10 mouse cellular contexts compared by ENCODE assay signal in genomic region chr7:24852557-24853232, GRCm38 (mm10). TPM values are rescaled to one million over a fixed set of nuclear protein-coding genes. Genes with fewer than 3 reads are reported as not detected.
A peak's percentile ranks its signal among the peaks of the same experiment; 100 is the strongest.
DNase-seq lines count a peak whose midpoint lies in the region; ATAC-seq and TF ChIP-seq lines count a peak whose summit lies in the region.
"Had no signal": no experiment of that assay in that cellular context is flagged by ENCODE, and none has a peak within 500 bp of the region (broad histone marks: within the 10 kb centered on the region; RNA-seq: fewer than 3 reads in every experiment).

No protein-coding gene starts in this region.

- H3K9ac ChIP-seq in kidney, embryonic 14.5 days (ENCODE audit: low read depth, low read length) = no peak overlapping the region
- no peak overlapping the region for H3K9ac ChIP-seq in embryonic facial prominence, embryonic 12.5 days
- H3K9ac ChIP-seq in neural tube, embryonic 15.5 days (replicated peaks) = no peak overlapping the region

- no peak overlapping the region for H3K4me2 ChIP-seq in kidney, embryonic 14.5 days (replicated peaks; ENCODE audit: low read depth, low read length)
- H3K4me2 ChIP-seq in embryonic facial prominence, embryonic 12.5 days (replicated peaks) = no peak overlapping the region
- H3K4me2 ChIP-seq in neural tube, embryonic 15.5 days = no peak overlapping the region

- no peaks in the 10 kb centered on the region for H3K27me3 ChIP-seq in kidney, embryonic 14.5 days (ENCODE audit: control insufficient read depth, insufficient read depth, low read length)
- no peaks in the 10 kb centered on the region for H3K27me3 ChIP-seq in G1E (ENCODE audit: insufficient read depth, low read length)
- no peaks in the 10 kb centered on the region for H3K27me3 ChIP-seq in embryonic facial prominence, embryonic 12.5 days
- H3K27me3 ChIP-seq in neural tube, embryonic 15.5 days (replicated peaks) = no peaks in the 10 kb centered on the region

- H3K36me3 ChIP-seq in kidney, embryonic 14.5 days (ENCODE audit: control insufficient read depth, insufficient read depth, low read length) = no peaks in the 10 kb centered on the region
- H3K36me3 ChIP-seq in G1E (replicated peaks) = no peaks in the 10 kb centered on the region
- no peaks in the 10 kb centered on the region for H3K36me3 ChIP-seq in embryonic facial prominence, embryonic 12.5 days
- H3K36me3 ChIP-seq in neural tube, embryonic 15.5 days = no peaks in the 10 kb centered on the region

- H3K9me3 ChIP-seq in kidney, embryonic 14.5 days (ENCODE audit: control insufficient read depth, low read length) = no peaks in the 10 kb centered on the region
- 0 out of 2 replicates have a peak, but pooled peaks cover 2% of the 10 kb centered on the region for H3K9me3 ChIP-seq in G1E (replicated peaks)
- no peaks in the 10 kb centered on the region for H3K9me3 ChIP-seq in embryonic facial prominence, embryonic 12.5 days
- H3K9me3 ChIP-seq in neural tube, embryonic 15.5 days (replicated peaks) = no peaks in the 10 kb centered on the region

- H3K4me3 ChIP-seq in kidney, embryonic 14.5 days (ENCODE audit: low read length) = no peak overlapping the region
- H3K4me3 ChIP-seq in G1E (ENCODE audit: low read depth, low read length) = peak overlapping the region; percentile 71
- no peak overlapping the region for H3K4me3 ChIP-seq in embryonic facial prominence, embryonic 12.5 days
- H3K4me3 ChIP-seq in neural tube, embryonic 15.5 days (replicated peaks) = no peak overlapping the region

- intact Hi-C loops in left cerebral cortex, postnatal 14 days (cut with DNase I) = no loop called here

- H3K4me1 ChIP-seq in kidney, embryonic 14.5 days (ENCODE audit: control insufficient read depth, insufficient read depth, low read length) = peaks cover 4% of the 10 kb centered on the region; the same call in 1 of the 2 replicates
- H3K4me1 ChIP-seq in G1E (ENCODE audit: insufficient read depth, low read depth, low read length) = peaks cover 73% of the 10 kb centered on the region
- H3K4me1 ChIP-seq in embryonic facial prominence, embryonic 12.5 days = peaks cover 13% of the 10 kb centered on the region; the same call in 1 of the 2 replicates
- no peaks in the 10 kb centered on the region for H3K4me1 ChIP-seq in neural tube, embryonic 15.5 days

- TF ChIP-seq CTCF in G1E (IDR thresholded peaks at IDR 0.05; ENCODE audit: low read depth, low read length) = no peak

- 71% methylated on average over 8 of the region's 8 CpGs for WGBS in kidney, embryonic 14.5 days
- WGBS in embryonic facial prominence, embryonic 12.5 days = 78% methylated on average over 8 of the region's 8 CpGs
- 77% methylated on average over 8 of the region's 8 CpGs for WGBS in neural tube, embryonic 15.5 days

- ATAC-seq in kidney, embryonic 14.5 days (ENCODE audit: low FRiP score, low TSS enrichment) = peak; percentile 70
- peak; percentile 88 for ATAC-seq in G1E (ENCODE audit: extremely low read depth, insufficient number of reproducible peaks, low FRiP score, poor library complexity, severe bottlenecking)
- ATAC-seq in embryonic facial prominence, embryonic 12.5 days (ENCODE audit: insufficient number of reproducible peaks, insufficient read depth, low FRiP score, low TSS enrichment) = no peak
- peak; percentile 90 for ATAC-seq in megakaryocyte-erythroid progenitor cell, adult 5-6 weeks (replicated peaks; ENCODE audit: low FRiP score, low TSS enrichment, poor library complexity, severe bottlenecking)
- ATAC-seq in neural tube, embryonic 15.5 days (ENCODE audit: low FRiP score) = no peak

- no peak for DNase-seq in kidney, adult 8-10 months
- DNase-seq in G1E (ENCODE audit: low spot score) = peak; percentile 84
- DNase-seq in urinary bladder, adult 2 months (ENCODE audit: low spot score) = no peak
- DNase-seq in left cerebral cortex, postnatal 14 days (ENCODE audit: low spot score in 2 of 2) = no peak

- H3K27ac ChIP-seq in kidney, embryonic 14.5 days (ENCODE audit: low read depth, low read length) = no peak overlapping the region
- 0 out of 2 replicates have a peak overlapping the region, but pooled peaks have one; percentile 0 for H3K27ac ChIP-seq in embryonic facial prominence, embryonic 12.5 days
- no peak overlapping the region for H3K27ac ChIP-seq in neural tube, embryonic 15.5 days (replicated peaks)

RNA-seq across cellular contexts. Expression of gene Gm9844, which starts 9.3 kb away (rescaled TPM):
- polyA plus RNA-seq in kidney, embryonic 14.5 days (2014; fragmentation: Nextera tagmentation; extraction: Ambion mirVana) = 18.8 and 22.4 TPM in 2 replicates
- total RNA-seq in G1E (2014; fragmentation: Nextera tagmentation) (not detected in 2 replicates), G1E (2017) (not detected in 2 replicates)
- polyA plus RNA-seq in G1E (2012) = 1.3 and 1.7 TPM in 2 replicates
- 17.9 and 21.4 TPM in 2 replicates for polyA plus RNA-seq in embryonic facial prominence, embryonic 12.5 days (2016; fragmentation: Nextera tagmentation; extraction: Ambion mirVana)
- total RNA-seq in megakaryocyte-erythroid progenitor cell, adult 5-6 weeks (2014; fragmentation: Nextera tagmentation) = 0.96 and 1.0 TPM in 2 replicates
- 5.2 and 13.0 TPM in 2 replicates for total RNA-seq in megakaryocyte-erythroid progenitor cell, adult 5-6 weeks (2017)
- 27.5 and 33.4 TPM in 2 replicates for polyA plus RNA-seq in neural tube, embryonic 15.5 days (2015; fragmentation: Nextera tagmentation; extraction: Ambion mirVana)
- polyA plus RNA-seq in urinary bladder, adult 2 months (2012; rRNA removed) = 10.7 and 12.1 TPM in 2 replicates
- not detected for total RNA-seq in left cerebral cortex, postnatal 14 days (2021)

RNA-seq across cellular contexts. Expression of gene Lypd4, which starts 17.0 kb away (rescaled TPM):
- polyA plus RNA-seq in kidney, embryonic 14.5 days (2014; fragmentation: Nextera tagmentation; extraction: Ambion mirVana) = not detected in 2 replicates
- total RNA-seq in G1E (2014; fragmentation: Nextera tagmentation) = not detected in 2 replicates
- 0.11 and 0.17 TPM in 2 replicates for total RNA-seq in G1E (2017)
- not detected in 2 replicates for polyA plus RNA-seq in G1E (2012)
- polyA plus RNA-seq in embryonic facial prominence, embryonic 12.5 days (2016; fragmentation: Nextera tagmentation; extraction: Ambion mirVana) = not detected in 2 replicates
- not detected in 2 replicates for total RNA-seq in megakaryocyte-erythroid progenitor cell, adult 5-6 weeks (2014; fragmentation: Nextera tagmentation)
- total RNA-seq in megakaryocyte-erythroid progenitor cell, adult 5-6 weeks (2017) = not detected in 2 replicates
- 0.18 TPM in 1 of 2 replicates, not detected in the other for polyA plus RNA-seq in neural tube, embryonic 15.5 days (2015; fragmentation: Nextera tagmentation; extraction: Ambion mirVana)
- polyA plus RNA-seq in urinary bladder, adult 2 months (2012; rRNA removed) = not detected in 2 replicates
- total RNA-seq in left cerebral cortex, postnatal 14 days (2021) = not detected
- polyA plus RNA-seq: embryonic facial prominence, embryonic 11.5 days; heart, postnatal 0 days had no signal

RNA-seq across cellular contexts. Expression of gene Dmrtc2, which starts 17.2 kb away (rescaled TPM):
- polyA plus RNA-seq in kidney, embryonic 14.5 days (2014; fragmentation: Nextera tagmentation; extraction: Ambion mirVana) = not detected in 2 replicates
- total RNA-seq in G1E (2014; fragmentation: Nextera tagmentation) = not detected in 2 replicates
- not detected in 2 replicates for total RNA-seq in G1E (2017)
- not detected in 2 replicates for polyA plus RNA-seq in G1E (2012)
- polyA plus RNA-seq in embryonic facial prominence, embryonic 12.5 days (2016; fragmentation: Nextera tagmentation; extraction: Ambion mirVana) = not detected in 2 replicates
- not detected in 2 replicates for total RNA-seq in megakaryocyte-erythroid progenitor cell, adult 5-6 weeks (2014; fragmentation: Nextera tagmentation)
- not detected in 2 replicates for total RNA-seq in megakaryocyte-erythroid progenitor cell, adult 5-6 weeks (2017)
- polyA plus RNA-seq in neural tube, embryonic 15.5 days (2015; fragmentation: Nextera tagmentation; extraction: Ambion mirVana) = 0.26 and 0.36 TPM in 2 replicates
- polyA plus RNA-seq in urinary bladder, adult 2 months (2012; rRNA removed) = not detected in 2 replicates
- not detected for total RNA-seq in left cerebral cortex, postnatal 14 days (2021)
- polyA plus RNA-seq: embryonic facial prominence, embryonic 11.5 days; heart, postnatal 0 days had no signal

RNA-seq across cellular contexts. Expression of gene Rps19, which starts 31.5 kb away (rescaled TPM):
- polyA plus RNA-seq in kidney, embryonic 14.5 days (2014; fragmentation: Nextera tagmentation; extraction: Ambion mirVana) = 2,731 and 3,572 TPM in 2 replicates
- total RNA-seq in G1E (2014; fragmentation: Nextera tagmentation) (877 and 949 TPM in 2 replicates), G1E (2017) (1,262 and 1,401 TPM in 2 replicates)
- polyA plus RNA-seq in G1E (2012) = 2,998 and 3,499 TPM in 2 replicates
- polyA plus RNA-seq in embryonic facial prominence, embryonic 12.5 days (2016; fragmentation: Nextera tagmentation; extraction: Ambion mirVana) = 2,196 and 2,318 TPM in 2 replicates
- total RNA-seq in megakaryocyte-erythroid progenitor cell, adult 5-6 weeks (2014; fragmentation: Nextera tagmentation) = 4,961 and 5,532 TPM in 2 replicates
- 979 and 1,008 TPM in 2 replicates for total RNA-seq in megakaryocyte-erythroid progenitor cell, adult 5-6 weeks (2017)
- polyA plus RNA-seq in neural tube, embryonic 15.5 days (2015; fragmentation: Nextera tagmentation; extraction: Ambion mirVana) = 1,165 and 1,469 TPM in 2 replicates
- 1,077 and 1,084 TPM in 2 replicates for polyA plus RNA-seq in urinary bladder, adult 2 months (2012; rRNA removed)
- total RNA-seq in left cerebral cortex, postnatal 14 days (2021) = 100 to 1,000 TPM; 421 to 431 TPM

RNA-seq across cellular contexts. Expression of gene Cd79a, which starts 44.5 kb away (rescaled TPM):
- polyA plus RNA-seq in kidney, embryonic 14.5 days (2014; fragmentation: Nextera tagmentation; extraction: Ambion mirVana) = 1.5 and 1.6 TPM in 2 replicates
- total RNA-seq in G1E (2014; fragmentation: Nextera tagmentation) = not detected in 2 replicates
- total RNA-seq in G1E (2017) = 0.11 TPM in 1 of 2 replicates, not detected in the other
- polyA plus RNA-seq in G1E (2012) = 0.04 TPM in 1 of 2 replicates, not detected in the other
- 0.26 and 0.61 TPM in 2 replicates for polyA plus RNA-seq in embryonic facial prominence, embryonic 12.5 days (2016; fragmentation: Nextera tagmentation; extraction: Ambion mirVana)
- total RNA-seq in megakaryocyte-erythroid progenitor cell, adult 5-6 weeks (2014; fragmentation: Nextera tagmentation) = 1.5 and 29.5 TPM in 2 replicates
- 4.4 TPM in 1 of 2 replicates, not detected in the other for total RNA-seq in megakaryocyte-erythroid progenitor cell, adult 5-6 weeks (2017)
- 0.35 and 0.45 TPM in 2 replicates for polyA plus RNA-seq in neural tube, embryonic 15.5 days (2015; fragmentation: Nextera tagmentation; extraction: Ambion mirVana)
- 0.65 and 0.74 TPM in 2 replicates for polyA plus RNA-seq in urinary bladder, adult 2 months (2012; rRNA removed)
- total RNA-seq in left cerebral cortex, postnatal 14 days (2021) = under 1 TPM in 1 of 2 experiments, not detected in 1; 0.55 TPM

Comparison
In these comparisons a context has a peak if more than half of its experiments do, and no peak if none do; other contexts are left out.
1. ATAC-seq: peak in kidney, embryonic 14.5 days (single experiment), G1E (single experiment) and megakaryocyte-erythroid progenitor cell, adult 5-6 weeks (single experiment); none in embryonic facial prominence, embryonic 12.5 days (single experiment) and neural tube, embryonic 15.5 days (single experiment).